Mouse (Mus musculus): ENCODE results near the gene Rusc2. TPM values are rescaled to one million over a fixed set of nuclear protein-coding genes. Genes with fewer than 3 reads are reported as not detected.

Gene Rusc2
- polyA plus RNA-seq, 1 experiment from 2014 or later = 70.8 TPM

DNA sequence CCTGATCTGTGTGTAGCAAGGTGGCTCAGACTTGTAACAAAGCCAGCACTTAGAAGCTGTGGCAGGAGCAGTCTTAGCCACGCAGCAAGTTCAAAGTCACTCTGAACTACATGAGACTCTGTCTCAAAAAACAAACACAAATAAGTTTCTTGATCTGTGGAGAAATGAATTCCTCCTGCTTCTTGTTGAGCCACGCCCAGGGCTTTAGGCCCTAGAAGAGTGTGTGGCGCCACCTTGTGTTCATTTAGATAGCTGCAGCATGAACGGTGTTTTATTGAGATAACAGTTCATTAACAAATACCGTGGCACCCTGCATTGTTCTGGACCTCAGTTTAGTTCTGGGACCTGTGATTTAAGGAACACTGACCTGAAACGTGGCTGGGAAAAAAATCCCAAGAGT is 38.5 kb downstream of the Rusc2 start:
- Histone ChIP-seq H3K4me1 (replicated peaks) (peaks cover 14% of the 10 kb centered on the region), H3K27ac (0 out of 2 replicates have a peak overlapping the region, but pooled peaks have one; percentile 18), H3K36me3 (peaks cover 92% of the 10 kb centered on the region), H3K4me2 (no peak overlapping the region), H3K9ac (no peak overlapping the region), H3K4me3 (no peak overlapping the region), H3K9me3 (no peaks in the 10 kb centered on the region), H3K27me3 (peaks cover 37% of the 10 kb centered on the region)
- ATAC-seq (ENCODE audit: low FRiP score) = no peak
- 5% methylated on average over 6 of the region's 6 CpGs for WGBS

DNA sequence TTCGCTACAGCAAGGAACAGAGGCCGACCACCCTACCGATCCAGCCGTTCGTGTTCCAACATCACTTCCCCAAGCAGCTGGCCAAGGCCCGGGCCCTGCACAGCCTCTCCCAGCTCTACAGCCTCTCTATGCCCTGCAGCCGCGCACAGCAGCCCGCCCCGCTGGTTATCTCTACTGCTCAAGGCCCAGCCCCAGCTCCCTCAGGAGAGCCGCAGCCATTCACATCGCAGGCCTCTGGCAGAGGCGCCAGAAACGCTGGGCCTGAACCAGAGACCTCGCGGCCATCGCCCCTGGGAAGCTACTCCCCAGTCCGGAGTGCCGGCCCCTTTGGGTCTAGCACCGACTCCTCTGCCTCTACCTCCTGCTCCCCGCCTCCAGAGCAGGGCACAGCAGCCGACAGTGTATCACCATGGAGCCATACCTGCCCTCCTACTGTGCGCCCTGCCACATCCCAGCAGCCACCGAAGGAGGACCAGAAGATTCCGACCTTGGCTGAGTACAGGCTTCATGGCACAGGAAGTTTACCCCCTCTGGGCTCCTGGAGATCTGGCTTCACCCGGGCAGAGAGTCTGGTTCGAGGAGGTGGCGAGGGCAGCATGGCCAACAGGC is 40.0 kb downstream of the Rusc2 start:
- H3K4me3 ChIP-seq = no peak overlapping the region
- H3K36me3 ChIP-seq = peaks cover 92% of the 10 kb centered on the region
- H3K4me1 ChIP-seq (replicated peaks) = peaks cover 16% of the 10 kb centered on the region
- no peak for ATAC-seq (ENCODE audit: low FRiP score)
- no peak overlapping the region for H3K9ac ChIP-seq
- H3K27ac ChIP-seq = no peak overlapping the region
- H3K9me3 ChIP-seq = no peaks in the 10 kb centered on the region
- WGBS = 80% methylated on average over 28 of the region's 28 CpGs
- peaks cover 52% of the 10 kb centered on the region for H3K27me3 ChIP-seq
- H3K4me2 ChIP-seq = no peak overlapping the region

DNA sequence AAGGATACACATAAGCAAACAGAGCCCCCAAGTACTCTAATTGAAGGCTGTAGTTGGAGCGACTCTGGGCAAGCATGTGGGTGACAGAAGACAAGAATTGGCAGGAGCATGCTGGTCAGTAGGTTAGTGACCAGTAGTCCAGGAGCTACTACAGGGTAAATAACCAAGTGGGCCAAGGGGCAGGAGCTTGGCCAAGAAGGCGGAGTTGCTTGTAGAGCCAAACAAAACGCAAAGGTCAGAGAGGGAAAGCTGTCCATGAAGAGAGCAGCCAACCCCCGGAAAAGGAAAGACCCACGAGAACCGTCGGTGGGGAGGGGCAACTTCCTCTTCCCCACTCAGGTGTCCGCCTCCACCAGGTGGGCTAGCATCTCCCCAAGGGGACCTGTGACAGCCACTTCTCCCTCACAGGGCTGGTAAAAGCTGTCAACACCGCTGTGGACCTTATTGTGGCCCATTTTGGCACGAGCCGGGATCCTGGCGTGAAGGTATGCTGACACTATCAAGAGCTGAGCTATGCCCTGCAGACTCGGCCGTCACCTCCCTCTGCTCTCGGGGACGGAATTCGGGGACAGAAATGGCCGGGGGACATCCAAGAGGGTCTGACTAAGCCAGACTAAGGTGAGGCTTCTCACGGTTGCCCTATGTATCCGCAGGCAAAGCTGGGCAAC is 41.6 kb downstream of the Rusc2 start:
- WGBS = 94% methylated on average over 20 of the region's 20 CpGs
- Histone ChIP-seq H3K27ac (no peak overlapping the region), H3K4me2 (no peak overlapping the region), H3K4me3 (no peak overlapping the region), H3K27me3 (peaks cover 59% of the 10 kb centered on the region), H3K9ac (no peak overlapping the region), H3K4me1 (replicated peaks) (peaks cover 31% of the 10 kb centered on the region), H3K36me3 (peaks cover 84% of the 10 kb centered on the region), H3K9me3 (no peaks in the 10 kb centered on the region)
- ATAC-seq (ENCODE audit: low FRiP score) = no peak

DNA sequence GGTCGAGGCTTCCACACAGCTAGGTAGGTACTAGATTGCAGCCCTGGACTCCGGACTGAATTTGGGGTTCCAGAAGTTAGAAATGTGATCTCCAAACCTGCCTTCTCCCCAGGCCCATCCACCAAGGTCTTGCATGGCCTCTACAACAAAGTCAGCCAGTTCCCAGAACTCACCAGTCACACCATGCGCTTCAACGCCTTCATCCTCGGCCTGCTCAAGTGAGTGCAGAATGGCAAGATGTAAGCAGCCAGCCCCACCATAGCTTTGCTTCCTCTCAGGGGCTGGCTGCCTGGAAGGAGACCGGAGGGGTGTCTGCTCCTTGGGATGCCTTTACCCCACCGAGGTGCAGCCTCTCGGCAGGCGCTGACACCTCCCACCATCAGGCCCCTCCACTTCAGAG is 42.3 kb downstream of the Rusc2 start:
- Histone ChIP-seq H3K27ac (no peak overlapping the region), H3K4me1 (replicated peaks) (peaks cover 32% of the 10 kb centered on the region), H3K36me3 (peaks cover 78% of the 10 kb centered on the region), H3K4me3 (no peak overlapping the region), H3K9ac (no peak overlapping the region), H3K27me3 (peaks cover 60% of the 10 kb centered on the region), H3K9me3 (no peaks in the 10 kb centered on the region), H3K4me2 (no peak overlapping the region)
- 82% methylated on average over 9 of the region's 9 CpGs for WGBS
- no peak for ATAC-seq (ENCODE audit: low FRiP score)

DNA sequence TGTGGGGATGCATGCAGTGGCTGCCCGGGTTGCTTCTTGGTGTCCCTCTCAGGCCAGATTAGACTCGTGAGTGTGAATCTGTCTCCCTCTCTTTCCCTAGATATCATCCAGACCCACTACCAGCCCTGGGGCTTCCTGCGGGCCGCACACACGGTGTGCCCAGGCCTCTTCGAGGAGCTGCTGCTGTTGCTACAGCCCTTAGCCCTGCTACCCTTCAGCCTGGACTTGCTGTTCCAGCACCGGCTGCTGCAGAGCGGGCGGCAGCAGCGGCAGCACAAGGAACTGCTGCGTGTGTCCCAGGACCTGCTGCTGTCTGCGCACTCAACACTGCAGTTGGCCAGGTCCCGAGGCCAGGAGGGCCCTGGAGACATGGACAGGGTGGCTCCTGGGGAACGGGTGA is 43.4 kb downstream of the Rusc2 start:
- ATAC-seq (ENCODE audit: low FRiP score) = no peak
- Histone ChIP-seq H3K36me3 (peaks cover 67% of the 10 kb centered on the region), H3K9ac (peak overlapping the region; percentile 60), H3K4me2 (no peak overlapping the region), H3K27ac (no peak overlapping the region), H3K4me3 (no peak overlapping the region), H3K27me3 (peaks cover 66% of the 10 kb centered on the region), H3K4me1 (replicated peaks) (peaks cover 28% of the 10 kb centered on the region), H3K9me3 (no peaks in the 10 kb centered on the region)
- WGBS = 22% methylated on average over 14 of the region's 14 CpGs

DNA sequence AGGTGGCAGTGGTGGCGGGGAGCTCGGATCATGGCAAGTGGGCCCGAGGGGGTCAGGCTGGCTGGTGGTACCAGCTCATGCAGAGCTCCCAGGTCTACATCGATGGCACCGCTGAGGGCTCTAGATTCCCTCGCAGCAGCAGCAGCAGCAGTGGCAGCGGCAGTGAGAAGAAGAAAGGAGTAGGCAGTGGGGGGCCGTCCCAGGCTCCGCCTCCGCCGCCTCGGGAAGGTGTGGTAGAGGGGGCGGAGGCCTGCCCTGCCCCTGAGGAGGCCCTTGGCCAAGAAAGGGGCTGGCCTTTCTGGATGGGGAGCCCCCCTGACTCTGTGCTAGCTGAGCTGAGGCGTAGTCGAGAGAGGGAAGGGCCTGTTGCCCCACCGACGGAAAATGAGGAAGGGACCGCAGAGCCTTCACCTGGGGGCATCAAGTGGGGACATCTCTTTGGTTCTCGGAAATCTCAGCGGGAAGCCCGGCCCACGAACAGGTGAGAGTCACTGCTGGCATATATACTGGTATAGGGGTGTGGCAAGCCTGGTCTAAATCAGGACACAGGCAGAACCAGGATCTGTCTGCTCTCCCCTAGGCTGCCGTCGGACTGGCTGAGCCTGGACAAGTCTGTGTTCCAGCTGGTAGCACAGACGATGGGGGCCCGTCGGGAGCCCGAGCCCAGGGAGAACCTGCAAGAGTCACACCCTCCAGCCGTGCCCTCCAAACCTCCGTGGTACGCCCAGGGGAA is 44.0 kb downstream of the Rusc2 start:
- no peak for ATAC-seq (ENCODE audit: low FRiP score)
- Histone ChIP-seq H3K27ac (no peak overlapping the region), H3K4me1 (replicated peaks) (peaks cover 26% of the 10 kb centered on the region), H3K9ac (peak overlapping the region; percentile 60; the same call in 1 of the 2 replicates), H3K4me2 (no peak overlapping the region), H3K4me3 (no peak overlapping the region), H3K9me3 (no peaks in the 10 kb centered on the region), H3K27me3 (peaks cover 67% of the 10 kb centered on the region), H3K36me3 (peaks cover 66% of the 10 kb centered on the region)
- WGBS = 19% methylated on average over 31 of the region's 31 CpGs

DNA sequence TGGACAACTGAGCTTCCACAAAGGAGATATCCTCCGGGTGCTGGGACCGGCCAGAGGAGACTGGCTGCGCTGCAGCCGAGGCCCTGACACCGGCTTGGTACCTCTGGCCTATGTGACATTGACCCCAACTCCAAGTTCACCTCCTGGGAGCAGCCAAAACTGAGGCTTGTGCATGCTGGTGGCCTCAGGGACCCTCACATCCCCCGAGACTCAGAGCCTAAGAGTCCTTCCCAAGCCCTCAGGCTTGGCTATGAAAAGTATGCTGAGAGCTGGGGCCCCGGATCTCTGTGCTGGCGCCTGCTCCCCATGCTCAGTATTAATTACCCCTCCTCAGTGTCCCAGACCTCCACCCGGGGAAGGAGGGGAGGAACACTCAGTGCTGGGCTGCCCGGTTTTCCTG is 44.7 kb downstream of the Rusc2 start:
- Histone ChIP-seq H3K9ac (no peak overlapping the region), H3K36me3 (peaks cover 61% of the 10 kb centered on the region), H3K4me2 (no peak overlapping the region), H3K4me3 (no peak overlapping the region), H3K27me3 (peaks cover 67% of the 10 kb centered on the region), H3K27ac (no peak overlapping the region), H3K9me3 (no peaks in the 10 kb centered on the region), H3K4me1 (replicated peaks) (peaks cover 26% of the 10 kb centered on the region)
- no peak for ATAC-seq (ENCODE audit: low FRiP score)
- WGBS = 48% methylated on average over 10 of the region's 10 CpGs

DNA sequence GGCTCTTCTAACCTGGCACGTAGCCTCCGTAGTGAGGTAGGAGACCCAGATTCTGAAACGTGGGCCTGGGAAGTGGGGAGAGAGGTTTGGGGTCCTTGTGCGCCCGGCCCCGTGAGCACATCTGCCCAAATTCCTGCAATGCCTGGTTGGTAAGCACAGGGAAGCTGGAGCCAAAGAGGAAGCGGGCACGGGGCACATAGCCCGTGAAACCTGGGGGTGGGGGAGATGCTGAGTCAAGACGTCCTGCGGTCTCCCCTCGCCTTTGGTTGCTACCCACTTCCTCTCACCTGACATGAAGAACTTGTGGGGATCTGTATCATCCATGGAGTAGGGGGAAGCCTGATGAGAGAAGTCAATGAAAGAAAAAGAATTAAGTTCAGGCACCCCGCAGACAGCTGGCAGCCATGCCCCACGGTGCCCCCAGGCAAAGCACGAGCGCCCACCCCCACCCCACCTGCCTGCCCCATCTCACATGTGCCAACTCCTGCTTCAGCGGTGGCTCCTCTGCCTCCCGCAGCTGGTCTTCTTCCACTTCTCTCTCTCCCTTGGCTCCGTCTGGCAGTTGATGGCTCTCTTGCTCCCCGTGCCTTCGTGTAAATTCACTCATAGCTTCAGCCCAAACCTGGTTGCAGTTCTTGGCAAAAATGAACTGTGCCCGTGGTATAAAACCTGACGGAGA is 45.9 kb downstream of the Rusc2 start:
- peaks cover 57% of the 10 kb centered on the region for H3K27me3 ChIP-seq
- no peak for ATAC-seq (ENCODE audit: low FRiP score)
- H3K27ac ChIP-seq = no peak overlapping the region
- 26% methylated on average over 23 of the region's 23 CpGs for WGBS
- H3K4me2 ChIP-seq = no peak overlapping the region
- no peaks in the 10 kb centered on the region for H3K9me3 ChIP-seq
- H3K4me1 ChIP-seq (replicated peaks) = peaks cover 26% of the 10 kb centered on the region
- H3K4me3 ChIP-seq = no peak overlapping the region; the same call in 1 of the 2 replicates
- H3K36me3 ChIP-seq = peaks cover 49% of the 10 kb centered on the region
- H3K9ac ChIP-seq = 0 out of 2 replicates have a peak overlapping the region, but pooled peaks have one; percentile 21

DNA sequence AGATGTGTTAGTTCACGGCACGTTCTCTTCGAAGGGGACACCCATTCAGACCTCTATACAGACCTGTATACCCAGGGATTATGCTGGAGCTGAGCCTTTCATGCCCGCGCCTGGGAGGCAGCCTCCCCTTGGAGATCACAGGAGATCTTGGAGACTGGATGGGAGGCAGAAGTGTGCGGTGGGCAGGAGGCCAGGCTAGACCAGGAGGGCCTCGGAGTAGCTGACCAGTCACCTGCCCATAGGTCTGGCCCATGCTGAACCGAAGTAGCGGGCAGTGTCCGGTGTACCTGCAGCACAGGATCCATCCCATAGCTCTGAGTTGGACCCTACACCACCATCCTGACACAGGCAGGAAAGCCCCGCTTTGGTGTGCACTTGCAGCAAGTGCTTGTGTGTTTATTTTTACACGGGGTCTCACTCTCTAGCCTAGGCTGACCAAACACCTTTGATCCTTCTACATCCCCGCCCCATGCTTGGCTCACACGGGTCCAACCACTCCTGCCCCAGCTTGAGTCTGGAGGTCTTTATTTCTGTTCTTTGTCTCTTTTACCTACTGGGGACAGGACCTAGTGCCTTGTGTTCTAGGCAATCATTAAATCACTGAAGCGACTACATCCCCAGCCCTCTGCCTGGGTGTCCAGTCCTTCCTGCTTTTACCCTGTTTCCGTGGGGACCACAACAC is 46.5 kb downstream of the Rusc2 start:
- H3K4me2 ChIP-seq = no peak overlapping the region
- H3K4me1 ChIP-seq (replicated peaks) = peaks cover 26% of the 10 kb centered on the region
- WGBS = 25% methylated on average over 16 of the region's 16 CpGs
- H3K27ac ChIP-seq = peak overlapping the region; percentile 60
- peaks cover 50% of the 10 kb centered on the region for H3K27me3 ChIP-seq
- peak overlapping the region; percentile 29; the same call in 1 of the 2 replicates for H3K9ac ChIP-seq
- no peak for ATAC-seq (ENCODE audit: low FRiP score)
- peaks cover 43% of the 10 kb centered on the region for H3K36me3 ChIP-seq
- no peak overlapping the region for H3K4me3 ChIP-seq
- no peaks in the 10 kb centered on the region for H3K9me3 ChIP-seq

DNA sequence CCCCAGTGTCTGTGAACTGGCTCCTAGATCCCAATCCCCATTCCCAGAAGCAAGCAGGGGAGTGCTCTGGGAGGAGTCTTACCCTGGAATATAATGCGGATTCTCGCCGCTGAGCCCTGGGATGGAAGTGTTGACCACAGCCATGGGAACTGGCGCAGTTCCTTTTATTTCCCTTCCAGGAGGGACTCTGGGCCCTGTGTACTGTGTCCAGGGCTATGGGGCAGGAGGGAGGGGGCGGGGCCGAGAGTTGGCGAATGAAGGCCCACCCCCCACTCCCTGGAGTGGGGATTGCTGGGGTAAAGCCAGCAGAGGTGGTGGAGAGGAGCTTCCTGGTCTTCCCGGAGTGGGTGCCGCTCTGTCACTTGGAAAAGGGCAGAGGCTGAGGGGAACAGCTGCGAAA is 47.2 kb downstream of the Rusc2 start, which contains the start of gene Fam166b:
Gene Fam166b, minus strand, starts transcription at position 189 of the 400 bp plus-strand sequence.
- Histone ChIP-seq H3K4me3 (no peak within 1 kb of the TSS; the same call in 1 of the 2 replicates), H3K4me1 (replicated peaks) (peaks cover 26% of the 10 kb centered on the region), H3K9ac (peak within 1 kb of the TSS; percentile 60), H3K36me3 (peaks cover 36% of the 10 kb centered on the region), H3K9me3 (no peaks in the 10 kb centered on the region), H3K27me3 (peaks cover 44% of the 10 kb centered on the region), H3K4me2 (no peak within 1 kb of the TSS), H3K27ac (peak within 1 kb of the TSS; percentile 60)
- WGBS = 12% methylated on average over 10 of the region's 10 CpGs
- ATAC-seq (ENCODE audit: low FRiP score) = 0 out of 2 replicates have a peak, but pooled peaks have one; percentile 14

DNA sequence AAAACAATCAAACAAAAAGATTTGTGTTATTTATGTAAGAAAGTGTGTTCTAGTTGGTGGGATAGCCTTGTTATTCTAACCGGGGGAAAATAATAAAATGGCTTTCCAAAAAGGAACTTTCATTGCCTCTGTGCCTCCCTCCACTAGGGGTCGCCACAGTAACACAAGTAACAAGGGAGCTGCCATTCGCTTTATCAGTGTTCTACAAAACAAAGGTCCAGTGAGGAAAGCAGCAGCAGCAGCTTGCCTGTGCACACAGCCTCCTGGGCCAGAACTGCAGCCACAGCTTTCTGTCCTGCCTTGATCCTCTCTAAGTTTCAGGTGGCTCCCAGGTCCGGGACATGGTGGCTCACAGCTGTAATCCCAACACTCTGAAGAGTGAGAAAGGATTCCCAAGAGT is 49.9 kb downstream of the Rusc2 start:
- Histone ChIP-seq H3K9ac (no peak overlapping the region), H3K4me2 (no peak overlapping the region), H3K27ac (peak overlapping the region; percentile 88), H3K4me1 (replicated peaks) (peaks cover 22% of the 10 kb centered on the region), H3K9me3 (no peaks in the 10 kb centered on the region), H3K36me3 (peaks cover 9% of the 10 kb centered on the region), H3K27me3 (peaks cover 16% of the 10 kb centered on the region), H3K4me3 (no peak overlapping the region)
- 3% methylated on average over 4 of the region's 4 CpGs for WGBS
- no peak for ATAC-seq (ENCODE audit: low FRiP score)

All from hindbrain, embryonic 13.5 days (tissue).